Mouse (Mus musculus) hindbrain, postnatal 0 days (tissue): ENCODE data around the gene Tprgl. TPM values are rescaled to one million over a fixed set of nuclear protein-coding genes. Genes with fewer than 3 reads are reported as not detected.

Experiments
- ATAC-seq: fragments of 200-750 bp; cut with Nextera tagmentation; 2 replicates; pipeline ENCODE4 v1.8.0; 2017; ENCODE audit warnings: mild to moderate bottlenecking, moderate TSS enrichment, moderate library complexity
- DNase-seq: peaks from one replicate; pipeline ENCODE4 v3.0.0-alpha.2; 2015; ENCODE audit warnings: low spot score
- H3K27ac ChIP-seq: fragments of 300-500 bp; sonication (generic); 2 replicates; pipeline ENCODE4 v1.5.1; 2014; ENCODE audit warnings: mild to moderate bottlenecking
- H3K27me3 ChIP-seq: fragments of 300-500 bp; sonication (generic); 2 replicates; pipeline ENCODE4 v1.6.1; 2014; ENCODE audit warnings: low read length, mixed read lengths; ENCODE audit not compliant: insufficient read depth
- H3K36me3 ChIP-seq: fragments of 300-500 bp; sonication (generic); 2 replicates; pipeline ENCODE4 v1.6.1; 2014; ENCODE audit warnings: low read length, mixed read lengths; ENCODE audit not compliant: insufficient read depth
- H3K4me1 ChIP-seq: fragments of 300-500 bp; sonication (generic); 2 replicates; pipeline ENCODE4 v1.6.1; 2014; ENCODE audit warnings: antibody characterized with exemption, low read length, mixed read lengths; ENCODE audit not compliant: insufficient read depth
- H3K4me2 ChIP-seq: fragments of 300-500 bp; sonication (generic); 2 replicates; pipeline ENCODE4 v1.6.1; 2014; ENCODE audit warnings: low read depth, mild to moderate bottlenecking, low read length, moderate library complexity, mixed read lengths
- H3K4me3 ChIP-seq: fragments of 300-500 bp; sonication (generic); 2 replicates; pipeline ENCODE4 v1.5.1; 2014; ENCODE audit warnings: low read length
- H3K9ac ChIP-seq: fragments of 300-500 bp; sonication (generic); replicated peaks from 2 replicates; pipeline ENCODE4 v1.6.1; 2014; ENCODE audit warnings: mild to moderate bottlenecking, low read length, moderate library complexity, mixed read lengths
- H3K9me3 ChIP-seq: fragments of 300-500 bp; sonication (generic); 2 replicates; pipeline ENCODE4 v1.6.1; 2016; ENCODE audit warnings: low read length, mixed read lengths
- CTCF ChIP-seq: IDR thresholded peaks from 2 replicates; pipeline ENCODE4 v1.5.1; 2016; ENCODE audit warnings: antibody characterized with exemption, control low read depth, low read depth
- WGBS: fragments of 180-500 bp; shearing (Covaris S2); extraction: QIAGEN DNeasy Blood & Tissue Kit; methylation state at CpG from one replicate; pipeline ENCODE4 v1.1.7; 2014; 5-methylcytosine and 5-hydroxymethylcytosine counted together
- polyA plus RNA-seq: library from polyadenylated mRNA; unstranded; fragments of >200 nt; fragmentation: Nextera tagmentation; extraction: Ambion mirVana; gene quantifications from 2 replicates; pipeline ENCODE4 v1.2.1, GENCODE M21; 2015
- total RNA-seq: library from RNA; depleted of rRNA; stranded (reverse); fragments of >200 nt; gene quantifications from 2 replicates; pipeline ENCODE4 v1.2.3, GENCODE M21; 2014

Tprgl gene
- total and polyA plus RNA-seq, 2 experiments from 2014 or later: 212 to 239 TPM

GRCm38 (mm10) chr4:154177257-154177656 is 16.8 kb upstream of the Tprgl start:
- Histone ChIP-seq H3K4me3 (no peak overlapping the region), H3K36me3 (no peaks in the 10 kb centered on the region), H3K4me2 (no peak overlapping the region), H3K4me1 (no peaks in the 10 kb centered on the region), H3K9me3 (no peaks in the 10 kb centered on the region), H3K27ac (no peak overlapping the region), H3K9ac (no peak overlapping the region), H3K27me3 (no peaks in the 10 kb centered on the region)
- TF ChIP-seq CTCF: no peak
- DNase-seq (no peak), ATAC-seq (no peak)
- WGBS: 67% methylated on average over 8 of the region's 8 CpGs

- 28% methylated on average over 13 of the region's 13 CpGs for WGBS
- H3K27me3 ChIP-seq: peaks cover 22% of the 10 kb centered on the region; the same call in 1 of the 2 replicates
- no peak for TF ChIP-seq CTCF
Measured at GRCm38 (mm10) chr4:154171931-154172604, 11.6 kb upstream of the Tprgl start.

GRCm38 (mm10) chr4:154171151-154171930 is 10.9 kb upstream of the Tprgl start:
- H3K4me2 ChIP-seq: peak overlapping the region; percentile 85
- peaks cover 22% of the 10 kb centered on the region; the same call in 1 of the 2 replicates for H3K27me3 ChIP-seq
- no peak for TF ChIP-seq CTCF
- no peaks in the 10 kb centered on the region for H3K9me3 ChIP-seq
- WGBS: 2% methylated on average over 37 of the region's 37 CpGs
- 0 out of 2 replicates have a peak, but pooled peaks have one; percentile 10 for ATAC-seq
- H3K27ac ChIP-seq: no peak overlapping the region
- H3K9ac ChIP-seq: 0 out of 2 replicates have a peak overlapping the region, but pooled peaks have one; percentile 33
- H3K36me3 ChIP-seq: no peaks in the 10 kb centered on the region
- no peak for DNase-seq
- peaks cover 5% of the 10 kb centered on the region; the same call in 1 of the 2 replicates for H3K4me1 ChIP-seq
- H3K4me3 ChIP-seq: peak overlapping the region; percentile 48

More at GRCm38 (mm10) chr4:154171931-154172604, 11.6 kb upstream of the Tprgl start:
- H3K4me1 ChIP-seq: peaks cover 5% of the 10 kb centered on the region; the same call in 1 of the 2 replicates
- H3K4me2 ChIP-seq: peak overlapping the region; percentile 85
- H3K9me3 ChIP-seq: no peaks in the 10 kb centered on the region
- peak overlapping the region; percentile 48; the same call in 1 of the 2 replicates for H3K4me3 ChIP-seq
- no peaks in the 10 kb centered on the region for H3K36me3 ChIP-seq
- no peak overlapping the region for H3K9ac ChIP-seq
- 0 out of 2 replicates have a peak, but pooled peaks have one; percentile 31 for ATAC-seq
- H3K27ac ChIP-seq: no peak overlapping the region
- DNase-seq: no peak

GRCm38 (mm10) chr4:154170506-154171150 is 10.2 kb upstream of the Tprgl start, which contains the start of gene Megf6:
Gene Megf6 (plus strand): TSS chr4:154170730.
- Histone ChIP-seq H3K27me3 (peaks cover 22% of the 10 kb centered on the region; the same call in 1 of the 2 replicates), H3K27ac (no peak within 1 kb of the TSS), H3K4me1 (peaks cover 5% of the 10 kb centered on the region; the same call in 1 of the 2 replicates), H3K9me3 (no peaks in the 10 kb centered on the region), H3K4me3 (peak within 1 kb of the TSS; percentile 48), H3K4me2 (peak within 1 kb of the TSS; percentile 85), H3K9ac (0 out of 2 replicates have a peak within 1 kb of the TSS, but pooled peaks have one; percentile 33), H3K36me3 (no peaks in the 10 kb centered on the region)
- ATAC-seq: peak; percentile 42; the same call in 1 of the 2 replicates
- WGBS: 1% methylated on average over 51 of the region's 61 CpGs
- DNase-seq: peak; percentile 40
- TF ChIP-seq CTCF: no peak

- Histone ChIP-seq H3K4me1 (peaks cover 5% of the 10 kb centered on the region; the same call in 1 of the 2 replicates), H3K27ac (no peak overlapping the region), H3K9ac (no peak overlapping the region), H3K4me2 (peak overlapping the region; percentile 85), H3K9me3 (no peaks in the 10 kb centered on the region), H3K4me3 (peak overlapping the region; percentile 48), H3K36me3 (no peaks in the 10 kb centered on the region), H3K27me3 (peaks cover 22% of the 10 kb centered on the region; the same call in 1 of the 2 replicates)
- TF ChIP-seq CTCF: no peak
- WGBS: 2% methylated on average over 15 of the region's 15 CpGs
- ATAC-seq: no peak
- DNase-seq: no peak
Measured at GRCm38 (mm10) chr4:154170021-154170420, 9.6 kb upstream of the Tprgl start.

- peak; percentile 74 for TF ChIP-seq CTCF
- Histone ChIP-seq H3K9ac (no peak overlapping the region), H3K4me1 (peaks cover 5% of the 10 kb centered on the region; the same call in 1 of the 2 replicates), H3K4me2 (no peak overlapping the region), H3K27ac (no peak overlapping the region), H3K9me3 (no peaks in the 10 kb centered on the region), H3K36me3 (no peaks in the 10 kb centered on the region), H3K4me3 (no peak overlapping the region), H3K27me3 (peaks cover 22% of the 10 kb centered on the region; the same call in 1 of the 2 replicates)
- ATAC-seq (no peak), DNase-seq (peak; percentile 66)
- 22% methylated on average over 5 of the region's 5 CpGs for WGBS
Measured at GRCm38 (mm10) chr4:154167053-154167452, 6.6 kb upstream of the Tprgl start.
